In genomic region chr13:41662401-41663070, GRCm38 (mm10) we compare ENCODE assay signal across 8 mouse cellular contexts. TPM values are rescaled to one million over a fixed set of nuclear protein-coding genes. Genes with fewer than 3 reads are reported as not detected.
DNase-seq lines count a peak whose midpoint lies in the region; ATAC-seq lines count a peak whose summit lies in the region.

No protein-coding gene starts in this region.

- no peak overlapping the region for H3K4me2 ChIP-seq in embryonic facial prominence, embryonic 15.5 days (replicated peaks)

- no peak overlapping the region for H3K4me3 ChIP-seq in embryonic facial prominence, embryonic 15.5 days (replicated peaks)

- H3K27ac ChIP-seq in embryonic facial prominence, embryonic 15.5 days (replicated peaks), result 0 out of 2 replicates have a peak overlapping the region, but pooled peaks have one; percentile 17

- H3K27me3 ChIP-seq in embryonic facial prominence, embryonic 15.5 days, result no peaks in the 10 kb centered on the region

- peak; percentile 36 to 55 for DNase-seq in cerebellum, postnatal 10 days
- no peak for DNase-seq in cerebellum, adult 11 months
- peak; percentile 51 for DNase-seq in MN1 (ENCODE audit: low spot score)
- peak; percentile 39 for DNase-seq in heart, postnatal 25 days (ENCODE audit: low spot score)
- DNase-seq in kidney, postnatal 36 days, result peak; percentile 87 to 91
- DNase-seq in frontal cortex, adult 2 months (ENCODE audit: extremely low spot score in 1 of 2, low spot score in 1 of 2), result no peak

- WGBS in embryonic facial prominence, embryonic 15.5 days, result 44% methylated on average over 17 of the region's 17 CpGs

- H3K9ac ChIP-seq in embryonic facial prominence, embryonic 15.5 days, result no peak overlapping the region

- H3K36me3 ChIP-seq in embryonic facial prominence, embryonic 15.5 days, result no peaks in the 10 kb centered on the region

- ATAC-seq in embryonic facial prominence, embryonic 15.5 days (ENCODE audit: insufficient number of reproducible peaks, low FRiP score, low TSS enrichment, low read depth), result 0 out of 2 replicates have a peak, but pooled peaks have one; percentile 19
- peak; percentile 78 for ATAC-seq in megakaryocyte progenitor cell, adult 5-6 weeks (replicated peaks; ENCODE audit: poor library complexity)

- peaks cover 13% of the 10 kb centered on the region for H3K4me1 ChIP-seq in embryonic facial prominence, embryonic 15.5 days

- no peaks in the 10 kb centered on the region for H3K9me3 ChIP-seq in embryonic facial prominence, embryonic 15.5 days (replicated peaks)

- intact Hi-C loops in heart, postnatal 25 days (cut with DNase I), result loop anchor here (5.0 kb wide), 1 partner anchor 40 kb away; no protein-coding TSS in a partner anchor

RNA-seq across cellular contexts. Expression of gene Tmem170b, which starts 56.8 kb away (rescaled TPM):
- 9.8 and 10.1 TPM in 2 replicates for polyA plus RNA-seq in embryonic facial prominence, embryonic 15.5 days (2015; fragmentation: Nextera tagmentation; extraction: Ambion mirVana)
- 10 to 100 TPM; 20.4 to 21.5 TPM for total RNA-seq in heart, postnatal 25 days (2021)
- 27.3 and 31.5 TPM in 2 replicates for total RNA-seq in megakaryocyte progenitor cell, adult 5-6 weeks (2015)
- total RNA-seq in megakaryocyte progenitor cell, adult 5-6 weeks (2017), result 18.9 and 22.4 TPM in 2 replicates
- 23.7 and 23.8 TPM in 2 replicates for polyA plus RNA-seq in frontal cortex, adult 2 months (2012; rRNA removed)

Comparison
In these comparisons a context has a peak if more than half of its experiments do, and no peak if none do; other contexts are left out.
1. DNase-seq: peak in cerebellum, postnatal 10 days (2 of 2), MN1 (single experiment), heart, postnatal 25 days (single experiment) and kidney, postnatal 36 days (2 of 2); none in cerebellum, adult 11 months (single experiment) and frontal cortex, adult 2 months (0 of 2).